Mouse (Mus musculus) stomach, embryonic 16.5 days (tissue): ENCODE data around the gene Kri1. TPM values are rescaled to one million over a fixed set of nuclear protein-coding genes. Genes with fewer than 3 reads are reported as not detected.
A peak's percentile ranks its signal among the peaks of the same experiment; 100 is the strongest.
"Not testable (repeated sequence)": the region's sequence is repeated elsewhere in the genome, so short reads cannot be mapped to it uniquely, and the experiment has no call there.

ENCODE experiments used
- ATAC-seq: fragments of 200-750 bp; cut with Nextera tagmentation; 2 replicates; pipeline ENCODE4 v1.8.0; 2017; ENCODE audit warnings: moderate number of reproducible peaks, moderate TSS enrichment; ENCODE audit not compliant: insufficient read depth, low FRiP score
- H3K27ac ChIP-seq: fragments of 300-500 bp; sonication (generic); 2 replicates; pipeline ENCODE4 v1.5.1; 2014; ENCODE audit warnings: low read length
- H3K27me3 ChIP-seq: fragments of 300-500 bp; sonication (generic); 2 replicates; pipeline ENCODE4 v1.6.1; 2014; ENCODE audit warnings: low read length, control low read depth, mixed read lengths; ENCODE audit not compliant: control insufficient read depth, insufficient read depth
- H3K36me3 ChIP-seq: fragments of 300-500 bp; sonication (generic); 2 replicates; pipeline ENCODE4 v1.6.1; 2014; ENCODE audit warnings: low read length; ENCODE audit not compliant: control insufficient read depth, insufficient read depth
- H3K4me1 ChIP-seq: fragments of 300-500 bp; sonication (generic); 2 replicates; pipeline ENCODE4 v1.6.1; 2014; ENCODE audit warnings: low read length, control low read depth, mixed read lengths; ENCODE audit not compliant: control insufficient read depth, insufficient read depth
- H3K4me2 ChIP-seq: fragments of 300-500 bp; sonication (generic); 2 replicates; pipeline ENCODE4 v1.6.1; 2014; ENCODE audit warnings: low read depth, low read length, mixed read lengths
- H3K4me3 ChIP-seq: fragments of 300-500 bp; sonication (generic); replicated peaks from 2 replicates; pipeline ENCODE4 v1.5.1; 2014; ENCODE audit warnings: mild to moderate bottlenecking, low read length
- H3K9ac ChIP-seq: fragments of 300-500 bp; sonication (generic); 2 replicates; pipeline ENCODE4 v1.6.1; 2014; ENCODE audit warnings: low read length
- H3K9me3 ChIP-seq: fragments of 300-500 bp; sonication (generic); replicated peaks from 2 replicates; pipeline ENCODE4 v1.6.1; 2016; ENCODE audit warnings: low read length, control low read depth; ENCODE audit not compliant: control insufficient read depth
- WGBS: fragments of 180-500 bp; shearing (Covaris S2); extraction: QIAGEN DNeasy Blood & Tissue Kit; methylation state at CpG from one replicate; pipeline ENCODE4 v1.1.7; 2014; 5-methylcytosine and 5-hydroxymethylcytosine counted together
- polyA plus RNA-seq: library from polyadenylated mRNA; unstranded; fragments of >200 nt; fragmentation: Nextera tagmentation; extraction: Ambion mirVana; gene quantifications from 2 replicates; pipeline ENCODE4 v1.2.1, GENCODE M21; 2015

The Kri1 gene
- polyA plus RNA-seq, 1 experiment from 2014 or later, result 18.2 TPM

DNA sequence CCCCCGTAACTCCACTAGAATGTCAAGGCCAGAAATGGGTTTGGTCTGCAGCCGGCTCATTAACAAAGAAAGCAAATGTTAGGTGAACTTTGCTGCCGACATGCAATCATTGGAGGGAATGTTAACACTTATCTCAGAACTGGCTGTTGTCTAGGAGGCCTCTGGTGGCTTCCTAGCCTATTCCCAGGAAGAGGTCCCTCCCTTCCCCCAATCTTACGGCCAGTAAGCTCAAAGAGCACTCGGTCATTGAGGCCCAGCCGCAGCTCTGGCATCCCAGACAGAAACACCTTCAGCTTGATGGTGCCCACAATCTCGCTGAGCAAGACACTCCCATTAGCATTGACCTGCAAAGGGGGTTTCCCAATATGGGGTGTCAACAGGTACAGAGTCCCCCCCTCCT, 17.3 kb upstream of the Kri1 start:
- H3K27me3 ChIP-seq, result no peaks in the 10 kb centered on the region
- H3K9me3 ChIP-seq, result no peaks in the 10 kb centered on the region
- no peak overlapping the region for H3K27ac ChIP-seq
- no peaks in the 10 kb centered on the region for H3K36me3 ChIP-seq
- H3K4me3 ChIP-seq, result no peak overlapping the region
- WGBS, result 76% methylated on average over 7 of the region's 7 CpGs
- H3K4me1 ChIP-seq, result no peaks in the 10 kb centered on the region
- H3K9ac ChIP-seq, result no peak overlapping the region
- H3K4me2 ChIP-seq, result no peak overlapping the region
- no peak for ATAC-seq

DNA sequence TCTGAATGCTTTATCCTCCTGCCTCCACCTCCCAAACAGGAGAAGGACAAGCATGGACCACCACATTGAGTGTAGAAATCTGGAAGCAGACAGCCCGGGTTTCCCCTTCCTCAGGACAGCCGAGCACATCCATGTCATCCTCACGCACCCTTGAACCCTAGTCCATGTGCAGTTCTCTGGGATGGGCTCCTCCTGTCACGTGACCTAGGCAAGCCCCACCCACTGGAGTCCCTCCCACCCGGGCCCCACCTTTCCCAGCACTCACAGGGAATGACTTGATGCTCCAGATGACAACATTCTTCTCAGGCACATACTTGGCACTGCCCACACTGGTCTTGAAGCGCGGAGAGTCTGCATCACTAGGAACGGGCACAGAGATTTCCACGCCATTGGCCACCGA, 11.2 kb upstream of the Kri1 start:
- no peak overlapping the region for H3K4me3 ChIP-seq
- H3K36me3 ChIP-seq, result no peaks in the 10 kb centered on the region
- no peak; the same call in 1 of the 2 replicates for ATAC-seq
- H3K4me1 ChIP-seq, result no peaks in the 10 kb centered on the region
- WGBS, result 83% methylated on average over 10 of the region's 10 CpGs
- H3K27ac ChIP-seq, result no peak overlapping the region
- H3K9me3 ChIP-seq, result no peaks in the 10 kb centered on the region
- no peak overlapping the region for H3K9ac ChIP-seq
- H3K27me3 ChIP-seq, result no peaks in the 10 kb centered on the region
- H3K4me2 ChIP-seq, result no peak overlapping the region

DNA sequence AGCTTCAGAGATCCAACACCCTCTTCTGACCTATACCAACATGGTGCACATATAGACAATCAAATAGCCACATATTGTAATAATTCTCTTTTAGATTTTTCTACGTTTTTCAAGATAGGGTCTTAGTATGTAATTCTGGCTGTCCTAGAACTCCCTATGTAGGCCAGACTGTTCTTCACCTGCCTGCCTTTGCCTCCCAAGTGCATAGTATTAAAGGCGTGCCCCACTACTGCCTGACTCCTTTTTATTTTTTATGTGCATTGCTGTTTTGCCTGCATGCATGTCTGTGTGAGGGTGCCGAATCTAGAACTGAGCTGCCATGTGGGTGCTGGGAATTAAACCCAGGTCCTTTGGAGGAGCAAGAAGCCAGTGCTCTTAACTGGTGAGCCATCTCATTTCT, 4.5 kb upstream of the Kri1 start:
- Histone ChIP-seq H3K27me3 (no peaks in the 10 kb centered on the region), H3K4me2 (peak overlapping the region; percentile 62; the same call in 1 of the 2 replicates), H3K9me3 (no peaks in the 10 kb centered on the region), H3K4me3 (no peak overlapping the region), H3K27ac (no peak overlapping the region), H3K36me3 (no peaks in the 10 kb centered on the region), H3K4me1 (peaks cover 16% of the 10 kb centered on the region), H3K9ac (0 out of 2 replicates have a peak overlapping the region, but pooled peaks have one; percentile 5)
- ATAC-seq, result no peak
- 87% methylated on average over 3 of the region's 3 CpGs for WGBS

DNA sequence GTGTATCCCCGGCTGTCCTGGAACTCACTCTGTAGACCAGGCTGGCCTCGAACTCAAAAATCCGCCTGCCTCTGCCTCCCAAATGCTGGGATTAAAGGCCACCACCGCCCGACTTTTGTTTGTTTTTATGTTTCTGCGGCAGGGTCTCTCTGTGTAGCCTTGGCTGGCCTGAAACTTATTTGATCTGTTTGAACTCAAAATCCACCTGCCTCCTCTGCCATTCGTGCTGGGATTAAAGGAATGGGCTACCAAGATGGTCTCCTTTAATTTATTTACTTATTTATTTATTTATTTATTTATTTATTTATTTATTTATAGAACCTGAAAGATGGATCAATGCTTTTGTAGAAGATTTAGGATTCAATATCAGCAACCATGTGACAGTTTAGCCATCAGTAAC, 4.1 kb upstream of the Kri1 start:
- Histone ChIP-seq H3K9ac (peak overlapping the region; percentile 62), H3K27ac (peak overlapping the region; percentile 91), H3K4me3 (peak overlapping the region; percentile 71), H3K4me2 (peak overlapping the region; percentile 62), H3K4me1 (peaks cover 20% of the 10 kb centered on the region)
- 15% methylated on average over 7 of the region's 7 CpGs for WGBS
- not testable (repeated sequence) for H3K36me3 ChIP-seq, ATAC-seq, H3K9me3 ChIP-seq, H3K27me3 ChIP-seq

DNA sequence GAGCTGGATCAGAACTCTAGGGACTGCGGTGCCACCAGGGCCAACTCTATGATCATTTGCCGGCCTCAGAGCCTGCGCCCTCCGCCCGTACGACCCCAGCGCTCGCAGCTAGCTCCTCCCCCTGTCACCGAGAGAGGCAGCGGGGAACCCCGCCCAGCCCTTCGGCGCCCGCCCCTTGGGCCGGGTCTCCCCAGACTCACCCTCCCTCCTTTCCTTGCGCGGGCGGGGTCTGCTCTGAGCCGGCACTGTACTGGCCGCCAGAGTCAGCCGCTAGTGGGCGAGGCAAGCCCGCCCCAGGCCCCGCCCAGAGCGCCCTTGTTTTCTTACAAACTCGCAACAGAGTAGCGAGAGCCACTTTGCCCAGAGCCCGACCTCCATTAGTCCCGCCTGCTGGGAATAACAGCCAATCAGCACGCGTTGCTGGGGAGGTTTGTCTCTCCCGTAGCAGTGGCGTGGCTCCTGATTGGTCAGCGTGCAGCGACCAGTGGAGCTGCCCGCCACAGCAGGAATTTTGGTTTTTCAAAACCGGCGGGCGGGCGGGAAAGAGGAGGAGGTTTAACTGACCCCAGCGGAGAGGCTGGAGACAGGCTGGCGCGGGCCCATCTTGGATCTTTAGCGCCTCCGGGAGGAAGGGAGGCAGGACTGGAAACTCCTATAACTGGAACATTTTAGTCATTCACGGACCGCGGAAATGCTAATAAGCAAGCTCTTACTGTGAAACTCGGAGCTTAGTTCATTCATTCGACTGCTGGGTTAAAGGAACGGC, 3.4 kb upstream of the Kri1 start, which contains the start of gene Cdkn2d:
Gene Cdkn2d, minus strand, starts transcription at position 386 of the 766 bp plus-strand sequence.
- under 1% methylated on average over 51 of the region's 51 CpGs for WGBS
- no peaks in the 10 kb centered on the region for H3K27me3 ChIP-seq
- H3K4me3 ChIP-seq, result peak within 1 kb of the TSS; percentile 71
- H3K9ac ChIP-seq, result peak within 1 kb of the TSS; percentile 82
- peak; percentile 95 for ATAC-seq
- H3K36me3 ChIP-seq, result no peaks in the 10 kb centered on the region
- H3K27ac ChIP-seq, result peak within 1 kb of the TSS; percentile 91
- no peaks in the 10 kb centered on the region for H3K9me3 ChIP-seq
- H3K4me1 ChIP-seq, result peaks cover 26% of the 10 kb centered on the region
- peak within 1 kb of the TSS; percentile 73 for H3K4me2 ChIP-seq

DNA sequence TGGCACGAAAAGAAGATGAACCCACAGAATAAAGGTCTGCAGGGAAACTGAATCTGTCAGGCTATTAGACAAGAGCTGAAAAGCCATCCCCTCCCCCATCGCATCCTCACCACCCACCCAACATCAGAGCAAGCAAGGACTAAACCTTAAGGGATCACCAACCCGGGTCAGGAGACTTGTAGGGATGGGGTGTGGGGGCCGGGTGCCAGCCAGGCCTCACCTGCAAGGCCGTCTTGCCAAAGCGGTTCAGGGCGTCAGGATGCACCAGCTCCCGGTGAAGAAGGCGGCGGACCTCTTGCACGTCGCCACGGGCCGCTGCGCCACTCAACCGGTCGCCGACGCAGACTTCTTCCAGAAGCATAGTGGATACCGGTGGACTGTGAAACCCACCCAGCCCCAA, 2.8 kb upstream of the Kri1 start:
- peak overlapping the region; percentile 73 for H3K4me2 ChIP-seq
- H3K9me3 ChIP-seq, result no peaks in the 10 kb centered on the region
- peak overlapping the region; percentile 69 for H3K27ac ChIP-seq
- H3K27me3 ChIP-seq, result no peaks in the 10 kb centered on the region
- 0% methylated on average over 20 of the region's 20 CpGs for WGBS
- peak overlapping the region; percentile 82 for H3K9ac ChIP-seq
- peaks cover 27% of the 10 kb centered on the region for H3K4me1 ChIP-seq
- H3K4me3 ChIP-seq, result peak overlapping the region; percentile 71
- H3K36me3 ChIP-seq, result no peaks in the 10 kb centered on the region
- ATAC-seq, result no peak

DNA sequence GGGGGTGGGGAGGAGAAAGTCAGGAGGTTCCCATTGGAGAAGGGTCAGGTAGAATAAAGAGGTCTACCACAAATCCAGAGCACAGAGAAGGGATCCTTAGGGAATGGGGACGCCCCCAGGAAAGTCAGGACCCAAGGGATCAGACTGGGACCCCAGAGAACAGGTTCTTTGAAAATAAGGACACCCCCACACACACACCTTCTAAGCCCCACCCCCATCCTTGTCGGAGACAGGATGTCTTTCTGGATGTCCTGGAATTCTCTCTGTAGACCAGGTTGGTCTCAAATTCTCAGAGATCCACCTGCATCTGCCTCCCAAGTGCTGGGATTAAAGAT, 1.5 kb upstream of the Kri1 start:
- Histone ChIP-seq H3K4me3 (peak overlapping the region; percentile 71), H3K9me3 (no peaks in the 10 kb centered on the region), H3K27me3 (no peaks in the 10 kb centered on the region), H3K36me3 (no peaks in the 10 kb centered on the region), H3K4me2 (peak overlapping the region; percentile 73), H3K4me1 (peaks cover 27% of the 10 kb centered on the region), H3K9ac (no peak overlapping the region; the same call in 1 of the 2 replicates), H3K27ac (no peak overlapping the region; the same call in 1 of the 2 replicates)
- WGBS, result 86% methylated on average over 2 of the region's 2 CpGs
- ATAC-seq, result no peak

DNA sequence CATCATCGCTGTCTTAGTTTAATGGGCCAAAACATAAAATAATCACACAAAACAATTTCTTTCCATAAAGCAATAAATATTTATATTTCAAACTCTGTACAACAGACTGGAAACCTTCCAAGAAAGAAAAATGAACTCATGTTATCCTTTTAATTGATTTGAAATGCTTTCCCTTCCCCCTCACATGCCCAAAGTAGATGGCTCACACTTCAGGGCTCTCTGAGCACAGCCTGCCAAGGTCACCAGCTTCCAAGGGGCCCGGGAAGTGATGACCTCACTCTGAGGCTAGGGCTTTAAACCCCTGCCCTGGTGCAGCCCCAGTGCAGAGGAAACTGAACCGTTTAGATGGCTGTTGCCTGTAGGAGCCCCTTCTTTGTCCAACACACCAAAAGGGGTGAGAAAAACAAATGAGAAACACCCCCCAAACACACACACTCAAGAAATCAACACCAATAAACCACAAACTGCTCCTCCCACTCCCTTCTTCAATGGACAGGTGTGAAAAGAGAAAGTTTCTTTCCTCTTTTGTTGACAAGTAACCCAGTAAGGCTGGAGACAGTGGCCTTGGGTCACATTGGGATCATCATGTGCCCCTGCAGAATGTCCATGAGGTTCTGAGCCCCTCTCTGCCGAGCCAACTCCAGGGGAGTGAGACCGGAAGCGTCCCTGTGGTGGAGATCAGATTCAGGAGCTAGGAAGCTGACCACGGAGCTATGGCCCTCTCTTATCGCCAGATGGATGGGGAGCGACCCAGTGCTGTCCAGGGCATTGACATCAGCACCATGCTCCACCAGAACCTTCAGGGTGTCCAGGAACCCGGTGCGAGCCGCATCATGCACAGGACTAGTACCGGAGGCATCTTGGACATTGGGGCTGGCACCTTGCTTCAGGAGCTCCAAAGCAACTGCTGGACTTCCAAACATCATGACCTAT, 901 bp upstream of the Kri1 start:
- H3K4me2 ChIP-seq, result peak overlapping the region; percentile 73
- peak overlapping the region; percentile 61 for H3K9ac ChIP-seq
- no peaks in the 10 kb centered on the region for H3K9me3 ChIP-seq
- no peak for ATAC-seq
- WGBS, result 68% methylated on average over 13 of the region's 13 CpGs
- peaks cover 27% of the 10 kb centered on the region for H3K4me1 ChIP-seq
- peaks cover 4% of the 10 kb centered on the region; the same call in 1 of the 2 replicates for H3K36me3 ChIP-seq
- H3K27ac ChIP-seq, result peak overlapping the region; percentile 89
- H3K4me3 ChIP-seq, result peak overlapping the region; percentile 77
- H3K27me3 ChIP-seq, result no peaks in the 10 kb centered on the region

DNA sequence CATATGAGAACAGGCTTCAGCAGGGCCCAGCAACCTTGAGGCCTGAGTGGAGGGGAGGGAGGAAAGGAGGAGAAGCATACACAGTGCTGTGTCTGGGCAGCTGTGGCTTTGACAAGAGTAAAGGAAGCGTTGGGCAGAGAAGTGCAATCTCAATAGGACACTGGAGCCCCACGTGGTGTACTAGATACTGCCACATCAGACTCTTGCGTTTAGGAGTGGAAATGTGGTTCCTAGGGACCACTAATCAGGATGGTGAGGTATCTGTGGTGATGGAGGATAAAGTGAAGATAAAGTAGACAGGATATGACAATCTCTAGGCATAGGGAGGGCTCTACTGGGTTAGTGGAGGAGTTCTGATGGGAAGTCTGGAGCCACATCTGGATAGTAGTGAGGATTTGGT, 1.0 kb downstream of the Kri1 start:
- Histone ChIP-seq H3K9ac (peak overlapping the region; percentile 80), H3K27me3 (no peaks in the 10 kb centered on the region), H3K36me3 (peaks cover 5% of the 10 kb centered on the region; the same call in 1 of the 2 replicates), H3K4me1 (peaks cover 27% of the 10 kb centered on the region), H3K4me3 (peak overlapping the region; percentile 77), H3K27ac (no peak overlapping the region), H3K9me3 (no peaks in the 10 kb centered on the region), H3K4me2 (peak overlapping the region; percentile 58)
- 61% methylated on average over 3 of the region's 3 CpGs for WGBS
- no peak for ATAC-seq
